Mouse (Mus musculus): ENCODE measurements around the gene Ttc28. TPM values are rescaled to one million over a fixed set of nuclear protein-coding genes. Genes with fewer than 3 reads are reported as not detected.

Ttc28 gene
- polyA plus RNA-seq, 1 experiment from 2014 or later: 17.8 TPM

- ATAC-seq (ENCODE audit: insufficient number of reproducible peaks, insufficient read depth, low FRiP score, low read depth): no peak
- Histone ChIP-seq H3K27ac (ENCODE audit: low read length) (no peak overlapping the region), H3K36me3 (ENCODE audit: control insufficient read depth, insufficient read depth, low read length) (no peaks in the 10 kb centered on the region), H3K4me3 (ENCODE audit: low read depth, low read length) (no peak overlapping the region), H3K9ac (replicated peaks; ENCODE audit: low read depth, low read length) (no peak overlapping the region), H3K4me2 (replicated peaks; ENCODE audit: low read depth, low read length) (peak overlapping the region; percentile 28; the same call in 1 of the 2 replicates), H3K27me3 (ENCODE audit: control insufficient read depth, insufficient read depth, low read length) (no peaks in the 10 kb centered on the region), H3K4me1 (ENCODE audit: control insufficient read depth, insufficient read depth, low read length) (peaks cover 22% of the 10 kb centered on the region), H3K9me3 (ENCODE audit: control insufficient read depth, low read depth, low read length) (no peaks in the 10 kb centered on the region)
- 41% methylated on average over 8 of the region's 8 CpGs for WGBS
Observed at GRCm38 (mm10) chr5:111207924-111208659, 328.5 kb downstream of the Ttc28 start.

GRCm38 (mm10) chr5:111208660-111208969 lies 329.0 kb downstream of the Ttc28 start:
- H3K27me3 ChIP-seq (ENCODE audit: control insufficient read depth, insufficient read depth, low read length): no peaks in the 10 kb centered on the region
- H3K36me3 ChIP-seq (ENCODE audit: control insufficient read depth, insufficient read depth, low read length): no peaks in the 10 kb centered on the region
- no peak overlapping the region for H3K4me2 ChIP-seq (replicated peaks; ENCODE audit: low read depth, low read length)
- H3K4me1 ChIP-seq (ENCODE audit: control insufficient read depth, insufficient read depth, low read length): peaks cover 22% of the 10 kb centered on the region
- no peak overlapping the region for H3K9ac ChIP-seq (replicated peaks; ENCODE audit: low read depth, low read length)
- ATAC-seq (ENCODE audit: insufficient number of reproducible peaks, insufficient read depth, low FRiP score, low read depth): no peak
- no peak overlapping the region for H3K27ac ChIP-seq (ENCODE audit: low read length)
- no peak overlapping the region for H3K4me3 ChIP-seq (ENCODE audit: low read depth, low read length)
- WGBS: 37% methylated on average over 5 of the region's 5 CpGs
- H3K9me3 ChIP-seq (ENCODE audit: control insufficient read depth, low read depth, low read length): no peaks in the 10 kb centered on the region

- Histone ChIP-seq H3K27me3 (ENCODE audit: control insufficient read depth, insufficient read depth, low read length) (no peaks in the 10 kb centered on the region), H3K4me2 (replicated peaks; ENCODE audit: low read depth, low read length) (no peak overlapping the region), H3K4me3 (ENCODE audit: low read depth, low read length) (no peak overlapping the region), H3K9ac (replicated peaks; ENCODE audit: low read depth, low read length) (no peak overlapping the region), H3K9me3 (ENCODE audit: control insufficient read depth, low read depth, low read length) (no peaks in the 10 kb centered on the region), H3K4me1 (ENCODE audit: control insufficient read depth, insufficient read depth, low read length) (peaks cover 16% of the 10 kb centered on the region), H3K27ac (ENCODE audit: low read length) (no peak overlapping the region), H3K36me3 (ENCODE audit: control insufficient read depth, insufficient read depth, low read length) (no peaks in the 10 kb centered on the region)
- ATAC-seq (ENCODE audit: insufficient number of reproducible peaks, insufficient read depth, low FRiP score, low read depth): no peak
- WGBS: 63% methylated on average over 8 of the region's 8 CpGs
Observed at GRCm38 (mm10) chr5:111213935-111214450, 334.4 kb downstream of the Ttc28 start.

GRCm38 (mm10) chr5:111214890-111215289 lies 335.3 kb downstream of the Ttc28 start:
- WGBS: 65% methylated on average over 13 of the region's 13 CpGs
- H3K4me1 ChIP-seq (ENCODE audit: control insufficient read depth, insufficient read depth, low read length): peaks cover 16% of the 10 kb centered on the region
- no peaks in the 10 kb centered on the region for H3K27me3 ChIP-seq (ENCODE audit: control insufficient read depth, insufficient read depth, low read length)
- no peak for ATAC-seq (ENCODE audit: insufficient number of reproducible peaks, insufficient read depth, low FRiP score, low read depth)
- H3K27ac ChIP-seq (ENCODE audit: low read length): no peak overlapping the region
- no peak overlapping the region for H3K9ac ChIP-seq (replicated peaks; ENCODE audit: low read depth, low read length)
- H3K4me3 ChIP-seq (ENCODE audit: low read depth, low read length): no peak overlapping the region
- H3K9me3 ChIP-seq (ENCODE audit: control insufficient read depth, low read depth, low read length): no peaks in the 10 kb centered on the region
- H3K4me2 ChIP-seq (replicated peaks; ENCODE audit: low read depth, low read length): no peak overlapping the region
- no peaks in the 10 kb centered on the region for H3K36me3 ChIP-seq (ENCODE audit: control insufficient read depth, insufficient read depth, low read length)

GRCm38 (mm10) chr5:111215722-111216121 lies 336.1 kb downstream of the Ttc28 start:
- Histone ChIP-seq H3K27ac (ENCODE audit: low read length) (no peak overlapping the region), H3K9ac (replicated peaks; ENCODE audit: low read depth, low read length) (no peak overlapping the region), H3K4me1 (ENCODE audit: control insufficient read depth, insufficient read depth, low read length) (peaks cover 20% of the 10 kb centered on the region), H3K9me3 (ENCODE audit: control insufficient read depth, low read depth, low read length) (no peaks in the 10 kb centered on the region), H3K4me2 (replicated peaks; ENCODE audit: low read depth, low read length) (no peak overlapping the region), H3K36me3 (ENCODE audit: control insufficient read depth, insufficient read depth, low read length) (no peaks in the 10 kb centered on the region), H3K4me3 (ENCODE audit: low read depth, low read length) (no peak overlapping the region), H3K27me3 (ENCODE audit: control insufficient read depth, insufficient read depth, low read length) (no peaks in the 10 kb centered on the region)
- ATAC-seq (ENCODE audit: insufficient number of reproducible peaks, insufficient read depth, low FRiP score, low read depth): no peak
- WGBS: 29% methylated on average over 11 of the region's 11 CpGs

- no peaks in the 10 kb centered on the region for H3K9me3 ChIP-seq (ENCODE audit: control insufficient read depth, low read depth, low read length)
- 65% methylated on average over 9 of the region's 9 CpGs for WGBS
- H3K4me3 ChIP-seq (ENCODE audit: low read depth, low read length): no peak overlapping the region
- no peak overlapping the region for H3K27ac ChIP-seq (ENCODE audit: low read length)
- H3K4me2 ChIP-seq (replicated peaks; ENCODE audit: low read depth, low read length): no peak overlapping the region
- H3K36me3 ChIP-seq (ENCODE audit: control insufficient read depth, insufficient read depth, low read length): no peaks in the 10 kb centered on the region
- peaks cover 20% of the 10 kb centered on the region for H3K4me1 ChIP-seq (ENCODE audit: control insufficient read depth, insufficient read depth, low read length)
- H3K9ac ChIP-seq (replicated peaks; ENCODE audit: low read depth, low read length): no peak overlapping the region
- H3K27me3 ChIP-seq (ENCODE audit: control insufficient read depth, insufficient read depth, low read length): no peaks in the 10 kb centered on the region
- ATAC-seq (ENCODE audit: insufficient number of reproducible peaks, insufficient read depth, low FRiP score, low read depth): no peak
Observed at GRCm38 (mm10) chr5:111216166-111216565, 336.6 kb downstream of the Ttc28 start.

- H3K27ac ChIP-seq (ENCODE audit: low read length): peak overlapping the region; percentile 39; the same call in 1 of the 2 replicates
- H3K4me1 ChIP-seq (ENCODE audit: control insufficient read depth, insufficient read depth, low read length): peaks cover 20% of the 10 kb centered on the region
- H3K4me3 ChIP-seq (ENCODE audit: low read depth, low read length): no peak overlapping the region
- no peaks in the 10 kb centered on the region for H3K27me3 ChIP-seq (ENCODE audit: control insufficient read depth, insufficient read depth, low read length)
- no peaks in the 10 kb centered on the region for H3K9me3 ChIP-seq (ENCODE audit: control insufficient read depth, low read depth, low read length)
- H3K9ac ChIP-seq (replicated peaks; ENCODE audit: low read depth, low read length): no peak overlapping the region
- no peak overlapping the region for H3K4me2 ChIP-seq (replicated peaks; ENCODE audit: low read depth, low read length)
- ATAC-seq (ENCODE audit: insufficient number of reproducible peaks, insufficient read depth, low FRiP score, low read depth): no peak
- WGBS: 63% methylated on average over 18 of the region's 18 CpGs
- H3K36me3 ChIP-seq (ENCODE audit: control insufficient read depth, insufficient read depth, low read length): no peaks in the 10 kb centered on the region
Observed at GRCm38 (mm10) chr5:111217447-111218110, 338.0 kb downstream of the Ttc28 start.

- H3K36me3 ChIP-seq (ENCODE audit: control insufficient read depth, insufficient read depth, low read length): peaks cover 2% of the 10 kb centered on the region
- peaks cover 20% of the 10 kb centered on the region for H3K4me1 ChIP-seq (ENCODE audit: control insufficient read depth, insufficient read depth, low read length)
- H3K9me3 ChIP-seq (ENCODE audit: control insufficient read depth, low read depth, low read length): no peaks in the 10 kb centered on the region
- no peak overlapping the region for H3K4me3 ChIP-seq (ENCODE audit: low read depth, low read length)
- no peak overlapping the region; the same call in 1 of the 2 replicates for H3K27ac ChIP-seq (ENCODE audit: low read length)
- ATAC-seq (ENCODE audit: insufficient number of reproducible peaks, insufficient read depth, low FRiP score, low read depth): no peak
- H3K27me3 ChIP-seq (ENCODE audit: control insufficient read depth, insufficient read depth, low read length): no peaks in the 10 kb centered on the region
- H3K4me2 ChIP-seq (replicated peaks; ENCODE audit: low read depth, low read length): no peak overlapping the region
- 63% methylated on average over 6 of the region's 6 CpGs for WGBS
- no peak overlapping the region; the same call in 1 of the 2 replicates for H3K9ac ChIP-seq (replicated peaks; ENCODE audit: low read depth, low read length)
Observed at GRCm38 (mm10) chr5:111218111-111218891, 338.7 kb downstream of the Ttc28 start.

Data from stomach, embryonic 14.5 days (tissue).